Mouse (Mus musculus): Measurements from ENCODE around the gene Mc1r. TPM values are rescaled to one million over a fixed set of nuclear protein-coding genes. Genes with fewer than 3 reads are reported as not detected.
A peak's percentile ranks its signal among the peaks of the same experiment; 100 is the strongest.

Gene Mc1r
- polyA plus RNA-seq, 1 experiment from 2014 or later: not detected

- Histone ChIP-seq H3K27me3 (ENCODE audit: insufficient read depth, low read length) (no peaks in the 10 kb centered on the region), H3K4me1 (replicated peaks; ENCODE audit: insufficient read depth, low read length) (peaks cover 8% of the 10 kb centered on the region; the same call in 1 of the 2 replicates), H3K9ac (ENCODE audit: low read depth, low read length) (no peak overlapping the region), H3K4me2 (ENCODE audit: low read length) (no peak overlapping the region), H3K36me3 (ENCODE audit: insufficient read depth, low read length) (0 out of 2 replicates have a peak, but pooled peaks cover under 1% of the 10 kb centered on the region), H3K9me3 (replicated peaks; ENCODE audit: low read length) (no peaks in the 10 kb centered on the region), H3K4me3 (replicated peaks; ENCODE audit: low read depth, low read length) (no peak overlapping the region), H3K27ac (no peak overlapping the region)
- no peak for TF ChIP-seq CTCF (IDR thresholded peaks at IDR 0.05; ENCODE audit: low read depth)
- DNase-seq (ENCODE audit: low spot score) (no peak), ATAC-seq (replicated peaks; ENCODE audit: low FRiP score, low read depth) (no peak)
- 93% methylated on average over 2 of the region's 2 CpGs for WGBS
Observed at GRCm38 (mm10) chr8:123441788-123442187, 34.9 kb downstream of the Mc1r start.

- 89% methylated on average over 5 of the region's 5 CpGs for WGBS
- DNase-seq (ENCODE audit: low spot score) (no peak), ATAC-seq (replicated peaks; ENCODE audit: low FRiP score, low read depth) (no peak)
- H3K9me3 ChIP-seq (replicated peaks; ENCODE audit: low read length): no peaks in the 10 kb centered on the region
- TF ChIP-seq CTCF (IDR thresholded peaks at IDR 0.05; ENCODE audit: low read depth): no peak
- H3K4me3 ChIP-seq (replicated peaks; ENCODE audit: low read depth, low read length): no peak overlapping the region
- 0 out of 2 replicates have a peak, but pooled peaks cover 3% of the 10 kb centered on the region for H3K36me3 ChIP-seq (ENCODE audit: insufficient read depth, low read length)
- no peak overlapping the region for H3K9ac ChIP-seq (ENCODE audit: low read depth, low read length)
- H3K4me2 ChIP-seq (ENCODE audit: low read length): peak overlapping the region; percentile 74; the same call in 1 of the 2 replicates
- H3K4me1 ChIP-seq (replicated peaks; ENCODE audit: insufficient read depth, low read length): peaks cover 8% of the 10 kb centered on the region; the same call in 1 of the 2 replicates
- no peaks in the 10 kb centered on the region for H3K27me3 ChIP-seq (ENCODE audit: insufficient read depth, low read length)
- H3K27ac ChIP-seq: no peak overlapping the region
Observed at GRCm38 (mm10) chr8:123442351-123442750, 35.4 kb downstream of the Mc1r start.

- H3K9me3 ChIP-seq (replicated peaks; ENCODE audit: low read length): no peaks in the 10 kb centered on the region
- peak overlapping the region; percentile 55 for H3K4me3 ChIP-seq (replicated peaks; ENCODE audit: low read depth, low read length)
- ATAC-seq (replicated peaks; ENCODE audit: low FRiP score, low read depth) (peak; percentile 92), DNase-seq (ENCODE audit: low spot score) (peak; percentile 91)
- H3K27me3 ChIP-seq (ENCODE audit: insufficient read depth, low read length): no peaks in the 10 kb centered on the region
- H3K4me1 ChIP-seq (replicated peaks; ENCODE audit: insufficient read depth, low read length): peaks cover 8% of the 10 kb centered on the region; the same call in 1 of the 2 replicates
- peak overlapping the region; percentile 60 for H3K27ac ChIP-seq
- peak overlapping the region; percentile 72 for H3K9ac ChIP-seq (ENCODE audit: low read depth, low read length)
- TF ChIP-seq CTCF (IDR thresholded peaks at IDR 0.05; ENCODE audit: low read depth): peak; percentile 76
- WGBS: under 1% methylated on average over 41 of the region's 41 CpGs
- 0 out of 2 replicates have a peak, but pooled peaks cover 3% of the 10 kb centered on the region for H3K36me3 ChIP-seq (ENCODE audit: insufficient read depth, low read length)
- H3K4me2 ChIP-seq (ENCODE audit: low read length): peak overlapping the region; percentile 74
Observed at GRCm38 (mm10) chr8:123442871-123443575, 36.1 kb downstream of the Mc1r start.

GRCm38 (mm10) chr8:123443576-123443921 is 36.6 kb downstream of the Mc1r start:
- ATAC-seq (replicated peaks; ENCODE audit: low FRiP score, low read depth) (peak; percentile 50), DNase-seq (ENCODE audit: low spot score) (peak; percentile 44)
- H3K27me3 ChIP-seq (ENCODE audit: insufficient read depth, low read length): no peaks in the 10 kb centered on the region
- WGBS: 19% methylated on average over 4 of the region's 4 CpGs
- peak overlapping the region; percentile 60 for H3K27ac ChIP-seq
- peak overlapping the region; percentile 55 for H3K4me3 ChIP-seq (replicated peaks; ENCODE audit: low read depth, low read length)
- peaks cover 8% of the 10 kb centered on the region; the same call in 1 of the 2 replicates for H3K4me1 ChIP-seq (replicated peaks; ENCODE audit: insufficient read depth, low read length)
- H3K4me2 ChIP-seq (ENCODE audit: low read length): peak overlapping the region; percentile 74
- no peaks in the 10 kb centered on the region for H3K9me3 ChIP-seq (replicated peaks; ENCODE audit: low read length)
- TF ChIP-seq CTCF (IDR thresholded peaks at IDR 0.05; ENCODE audit: low read depth): no peak
- peak overlapping the region; percentile 72 for H3K9ac ChIP-seq (ENCODE audit: low read depth, low read length)
- H3K36me3 ChIP-seq (ENCODE audit: insufficient read depth, low read length): 0 out of 2 replicates have a peak, but pooled peaks cover 3% of the 10 kb centered on the region

- Histone ChIP-seq H3K4me3 (replicated peaks; ENCODE audit: low read depth, low read length) (no peak overlapping the region), H3K9ac (ENCODE audit: low read depth, low read length) (no peak overlapping the region), H3K27ac (peak overlapping the region; percentile 14; the same call in 1 of the 2 replicates), H3K27me3 (ENCODE audit: insufficient read depth, low read length) (no peaks in the 10 kb centered on the region), H3K36me3 (ENCODE audit: insufficient read depth, low read length) (0 out of 2 replicates have a peak, but pooled peaks cover 3% of the 10 kb centered on the region), H3K4me2 (ENCODE audit: low read length) (peak overlapping the region; percentile 74; the same call in 1 of the 2 replicates), H3K9me3 (replicated peaks; ENCODE audit: low read length) (no peaks in the 10 kb centered on the region), H3K4me1 (replicated peaks; ENCODE audit: insufficient read depth, low read length) (peaks cover 8% of the 10 kb centered on the region; the same call in 1 of the 2 replicates)
- DNase-seq (ENCODE audit: low spot score) (no peak), ATAC-seq (replicated peaks; ENCODE audit: low FRiP score, low read depth) (no peak)
- TF ChIP-seq CTCF (IDR thresholded peaks at IDR 0.05; ENCODE audit: low read depth): no peak
- 81% methylated on average over 6 of the region's 6 CpGs for WGBS
Observed at GRCm38 (mm10) chr8:123444131-123444530, 37.2 kb downstream of the Mc1r start.

GRCm38 (mm10) chr8:123445981-123446380 is 39.1 kb downstream of the Mc1r start:
- H3K4me3 ChIP-seq (replicated peaks; ENCODE audit: low read depth, low read length): no peak overlapping the region
- H3K9me3 ChIP-seq (replicated peaks; ENCODE audit: low read length): no peaks in the 10 kb centered on the region
- H3K4me2 ChIP-seq (ENCODE audit: low read length): no peak overlapping the region
- no peaks in the 10 kb centered on the region for H3K27me3 ChIP-seq (ENCODE audit: insufficient read depth, low read length)
- no peak for TF ChIP-seq CTCF (IDR thresholded peaks at IDR 0.05; ENCODE audit: low read depth)
- H3K27ac ChIP-seq: no peak overlapping the region
- H3K36me3 ChIP-seq (ENCODE audit: insufficient read depth, low read length): 0 out of 2 replicates have a peak, but pooled peaks cover 9% of the 10 kb centered on the region
- peaks cover 8% of the 10 kb centered on the region; the same call in 1 of the 2 replicates for H3K4me1 ChIP-seq (replicated peaks; ENCODE audit: insufficient read depth, low read length)
- ATAC-seq (replicated peaks; ENCODE audit: low FRiP score, low read depth): no peak
- 87% methylated on average over 10 of the region's 10 CpGs for WGBS
- DNase-seq (ENCODE audit: low spot score): no peak
- H3K9ac ChIP-seq (ENCODE audit: low read depth, low read length): no peak overlapping the region
